Comparison of ENCODE assay signal across 18 mouse cellular contexts in genomic region chr7:29336795-29337319, GRCm38 (mm10). TPM values are rescaled to one million over a fixed set of nuclear protein-coding genes. Genes with fewer than 3 reads are reported as not detected.
DNase-seq lines count a peak whose midpoint lies in the region; ATAC-seq and TF ChIP-seq lines count a peak whose summit lies in the region.
"Had no signal": no experiment of that assay in that cellular context is flagged by ENCODE, and none has a peak within 500 bp of the region (broad histone marks: within the 10 kb centered on the region; RNA-seq: fewer than 3 reads in every experiment).

No protein-coding gene starts in this region.

- H3K27me3 ChIP-seq in forebrain, embryonic 15.5 days: no peaks in the 10 kb centered on the region
- H3K27me3 ChIP-seq in forebrain, embryonic 14.5 days (replicated peaks; ENCODE audit: control insufficient read depth, insufficient read depth, low read length): no peaks in the 10 kb centered on the region
- no peaks in the 10 kb centered on the region for H3K27me3 ChIP-seq in liver, adult 2 months (ENCODE audit: control insufficient read depth, insufficient read depth, low read length)
- H3K27me3 ChIP-seq: embryonic facial prominence, embryonic 13.5 days; limb, embryonic 13.5 days; neural tube, embryonic 15.5 days; stomach, embryonic 15.5 days had no signal

- H3K9ac ChIP-seq in forebrain, embryonic 15.5 days (replicated peaks): no peak overlapping the region
- no peak overlapping the region for H3K9ac ChIP-seq in forebrain, embryonic 14.5 days (ENCODE audit: low read length)
- H3K9ac ChIP-seq in liver, adult 2 months (ENCODE audit: low read depth, low read length): no peak overlapping the region
- H3K9ac ChIP-seq: embryonic facial prominence, embryonic 13.5 days; hindbrain, embryonic 14.5 days; limb, embryonic 13.5 days; neural tube, embryonic 15.5 days; stomach, embryonic 15.5 days had no signal

- no peak overlapping the region for H3K4me3 ChIP-seq in forebrain, embryonic 15.5 days
- no peak overlapping the region for H3K4me3 ChIP-seq in forebrain, embryonic 14.5 days (ENCODE audit: low read depth, low read length)
- H3K4me3 ChIP-seq in lung, adult 2 months (replicated peaks; ENCODE audit: extremely low read depth, low read depth, low read length): no peak overlapping the region
- no peak overlapping the region for H3K4me3 ChIP-seq in liver, adult 2 months (ENCODE audit: insufficient read depth, low read depth, low read length)
- H3K4me3 ChIP-seq: embryonic facial prominence, embryonic 13.5 days; forebrain, embryonic 10.5 days; limb, embryonic 13.5 days; neural tube, embryonic 15.5 days; stomach, embryonic 15.5 days had no signal

- peaks cover 12% of the 10 kb centered on the region; the same call in 1 of the 2 replicates for H3K79me2 ChIP-seq in liver, adult 2 months (ENCODE audit: control insufficient read depth, insufficient read depth, low read length)

- DNase-seq in forebrain, embryonic 14.5 days (ENCODE audit: low spot score): no peak
- DNase-seq in lung, adult 2 months: no peak
- no peak for DNase-seq in lung, postnatal 4 days
- DNase-seq in A20 (ENCODE audit: low read depth, low spot score): peak; percentile 10
- DNase-seq in liver, adult 2 months (ENCODE audit: extremely low read depth, low read depth, low spot score): no peak
- no peak for DNase-seq in urinary bladder, adult 18-20 months (ENCODE audit: low spot score in 2 of 2)
- DNase-seq: cerebellum, adult 2 months; heart, adult 11 months; kidney, adult 2 months had no signal

- 0 out of 2 replicates have a peak, but pooled peaks cover 2% of the 10 kb centered on the region for H3K36me3 ChIP-seq in forebrain, embryonic 15.5 days
- H3K36me3 ChIP-seq in forebrain, embryonic 14.5 days (ENCODE audit: control insufficient read depth, insufficient read depth, low read length): peaks cover 5% of the 10 kb centered on the region; the same call in 1 of the 2 replicates
- H3K36me3 ChIP-seq in liver, adult 2 months (ENCODE audit: control insufficient read depth, insufficient read depth, low read length): no peaks in the 10 kb centered on the region

- H3K4me2 ChIP-seq in forebrain, embryonic 15.5 days (replicated peaks): no peak overlapping the region
- no peak overlapping the region for H3K4me2 ChIP-seq in forebrain, embryonic 14.5 days (ENCODE audit: low read length)
- H3K4me2 ChIP-seq: embryonic facial prominence, embryonic 13.5 days; hindbrain, embryonic 14.5 days; limb, embryonic 13.5 days; neural tube, embryonic 15.5 days; stomach, embryonic 15.5 days had no signal

- ATAC-seq in forebrain, embryonic 15.5 days (replicated peaks): no peak
- ATAC-seq in forebrain, embryonic 14.5 days: no peak
- ATAC-seq in CD4-positive, CD25-positive, alpha-beta regulatory T cell, adult 4 months: no peak

- TF ChIP-seq CTCF in lung, adult 2 months (IDR thresholded peaks at IDR 0.05; ENCODE audit: insufficient read depth, low read length): 0 out of 2 replicates have a peak, but pooled peaks have one; percentile 9
- TF ChIP-seq CTCF in liver, adult 2 months (IDR thresholded peaks at IDR 0.05; ENCODE audit: low read depth, low read length): 0 out of 2 replicates have a peak, but pooled peaks have one; percentile 27

- H3K9me3 ChIP-seq in forebrain, embryonic 15.5 days: no peaks in the 10 kb centered on the region
- no peaks in the 10 kb centered on the region for H3K9me3 ChIP-seq in forebrain, embryonic 14.5 days (replicated peaks; ENCODE audit: control insufficient read depth, low read length)
- H3K9me3 ChIP-seq: embryonic facial prominence, embryonic 13.5 days; forebrain, embryonic 10.5 days; limb, embryonic 13.5 days; neural tube, embryonic 15.5 days; stomach, embryonic 15.5 days had no signal

- H3K27ac ChIP-seq in forebrain, embryonic 15.5 days (replicated peaks): 0 out of 2 replicates have a peak overlapping the region, but pooled peaks have one; percentile 10
- H3K27ac ChIP-seq in forebrain, embryonic 14.5 days (ENCODE audit: low read depth, low read length): no peak overlapping the region
- peak overlapping the region; percentile 94; the same call in 1 of the 2 replicates for H3K27ac ChIP-seq in liver, adult 2 months (replicated peaks; ENCODE audit: insufficient read depth, low read depth, low read length)
- H3K27ac ChIP-seq: embryonic facial prominence, embryonic 13.5 days; forebrain, embryonic 10.5 days; hindbrain, embryonic 14.5 days; limb, embryonic 13.5 days; macrophage; neural tube, embryonic 15.5 days; stomach, embryonic 15.5 days had no signal

- no peak for TF ChIP-seq POLR2A in lung, adult 2 months (IDR thresholded peaks at IDR 0.05; ENCODE audit: borderline replicate concordance, extremely low read depth, low read depth, low read length)
- no peak for TF ChIP-seq POLR2A in liver, adult 2 months (IDR thresholded peaks at IDR 0.05; ENCODE audit: extremely low read depth, insufficient read depth, low read length)

- H3K4me1 ChIP-seq in forebrain, embryonic 15.5 days: peaks cover 7% of the 10 kb centered on the region
- peaks cover 3% of the 10 kb centered on the region; the same call in 1 of the 2 replicates for H3K4me1 ChIP-seq in forebrain, embryonic 14.5 days (ENCODE audit: control insufficient read depth, insufficient read depth, low read length)
- H3K4me1 ChIP-seq in lung, adult 2 months (ENCODE audit: control insufficient read depth, insufficient read depth, low read length): no peaks in the 10 kb centered on the region
- peaks cover 14% of the 10 kb centered on the region for H3K4me1 ChIP-seq in liver, adult 2 months (ENCODE audit: control insufficient read depth, insufficient read depth, low read length)
- H3K4me1 ChIP-seq: stomach, embryonic 15.5 days had no signal

- 70% methylated on average over 9 of the region's 9 CpGs for WGBS in forebrain, embryonic 15.5 days
- 69% methylated on average over 9 of the region's 9 CpGs for WGBS in forebrain, embryonic 14.5 days
- 82% methylated on average over 9 of the region's 9 CpGs for WGBS in lung, adult 2 months
- WGBS in liver, adult 2 months: 90% methylated on average over 9 of the region's 9 CpGs

RNA-seq across cellular contexts. Expression of gene Dpf1, which starts 33.1 kb away (rescaled TPM):
- polyA plus RNA-seq in forebrain, embryonic 15.5 days (2015; fragmentation: Nextera tagmentation; extraction: Ambion mirVana): 240 and 243 TPM in 2 replicates
- 167 and 205 TPM in 2 replicates for polyA plus RNA-seq in forebrain, embryonic 14.5 days (2014; fragmentation: Nextera tagmentation; extraction: Ambion mirVana)
- 1.7 and 4.0 TPM in 2 replicates for polyA plus RNA-seq in lung, adult 2 months (2012; rRNA removed)
- 0.13 TPM in 1 of 2 replicates, not detected in the other for total RNA-seq in liver, adult 2 months (2014; rRNA removed)
- 0.05 and 0.28 TPM in 2 replicates for polyA plus RNA-seq in liver, adult 2 months (2012; rRNA removed)
- polyA plus RNA-seq in CD4-positive, CD25-positive, alpha-beta regulatory T cell, adult 4 months (2017; shearing (Covaris generic)): not detected

RNA-seq across cellular contexts. Expression of gene Ppp1r14a, which starts 47.7 kb away (rescaled TPM):
- 6.5 and 8.7 TPM in 2 replicates for polyA plus RNA-seq in forebrain, embryonic 15.5 days (2015; fragmentation: Nextera tagmentation; extraction: Ambion mirVana)
- polyA plus RNA-seq in forebrain, embryonic 14.5 days (2014; fragmentation: Nextera tagmentation; extraction: Ambion mirVana): 5.7 and 9.8 TPM in 2 replicates
- polyA plus RNA-seq in lung, adult 2 months (2012; rRNA removed): 242 and 329 TPM in 2 replicates
- 1.0 and 1.7 TPM in 2 replicates for total RNA-seq in liver, adult 2 months (2014; rRNA removed)
- polyA plus RNA-seq in liver, adult 2 months (2012; rRNA removed): 5.0 and 11.3 TPM in 2 replicates
- polyA plus RNA-seq in CD4-positive, CD25-positive, alpha-beta regulatory T cell, adult 4 months (2017; shearing (Covaris generic)): not detected
- polyA plus RNA-seq: macrophage had no signal

RNA-seq across cellular contexts. Expression of gene Spint2, which starts 55.1 kb away (rescaled TPM):
- polyA plus RNA-seq in forebrain, embryonic 15.5 days (2015; fragmentation: Nextera tagmentation; extraction: Ambion mirVana): 43.8 and 48.8 TPM in 2 replicates
- 46.6 and 51.3 TPM in 2 replicates for polyA plus RNA-seq in forebrain, embryonic 14.5 days (2014; fragmentation: Nextera tagmentation; extraction: Ambion mirVana)
- polyA plus RNA-seq in lung, adult 2 months (2012; rRNA removed): 317 and 391 TPM in 2 replicates
- 24.8 and 28.9 TPM in 2 replicates for total RNA-seq in liver, adult 2 months (2014; rRNA removed)
- 120 and 133 TPM in 2 replicates for polyA plus RNA-seq in liver, adult 2 months (2012; rRNA removed)
- 10 to 100 TPM; 71.7 to 73.2 TPM for polyA plus RNA-seq in CD4-positive, CD25-positive, alpha-beta regulatory T cell, adult 4 months (2017; shearing (Covaris generic))

Comparison
In these comparisons a context has a peak if more than half of its experiments do, and no peak if none do; other contexts are left out.
1. RNA of gene Dpf1, which starts 33.1 kb away (polyA plus RNA-seq): 240 to 243 TPM in forebrain, embryonic 15.5 days and 167 to 205 TPM in forebrain, embryonic 14.5 days; 1.7 to 4.0 TPM in lung, adult 2 months, 0.05 to 0.28 TPM in liver, adult 2 months and not detected in CD4-positive, CD25-positive, alpha-beta regulatory T cell, adult 4 months; every median in the first group is over 10 times any median in the second.
2. RNA of gene Ppp1r14a, which starts 47.7 kb away (polyA plus RNA-seq): 242 to 329 TPM in lung, adult 2 months; 5.7 to 9.8 TPM in forebrain, embryonic 14.5 days, 6.5 to 8.7 TPM in forebrain, embryonic 15.5 days, 5.0 to 11.3 TPM in liver, adult 2 months and not detected in CD4-positive, CD25-positive, alpha-beta regulatory T cell, adult 4 months; every median in the first group is over 10 times any median in the second.